Mouse (Mus musculus) adrenal gland, postnatal 36 days (tissue): ENCODE results near the gene Plce1. TPM values are rescaled to one million over a fixed set of nuclear protein-coding genes. Genes with fewer than 3 reads are reported as not detected.
A peak's percentile ranks its signal among the peaks of the same experiment; 100 is the strongest.
"Not testable (repeated sequence)": the region's sequence is repeated elsewhere in the genome, so short reads cannot be mapped to it uniquely, and the experiment has no call there.

ENCODE experiments used
- DNase-seq, 2 experiments: peaks; one replicate each; pipeline ENCODE4 v3.0.0; 2021; ENCODE audit warnings: mixed read lengths in 1 of 2
- total RNA-seq, 2 experiments: library from RNA; stranded (reverse); gene quantifications; 2 replicates each; pipeline ENCODE4 v1.2.3; 2021

Plce1 gene
- total RNA-seq, 2 experiments from 2014 or later: 6.5 to 8.9 TPM

- DNase-seq: no peak
Measured at GRCm38 (mm10) chr19:38488103-38488912, 7.4 kb downstream of the Plce1 start.

- no peak for DNase-seq
Measured at GRCm38 (mm10) chr19:38498233-38498632, 17.3 kb downstream of the Plce1 start.

GRCm38 (mm10) chr19:38504597-38504996 is 23.7 kb downstream of the Plce1 start:
- DNase-seq: no peak

GRCm38 (mm10) chr19:38506131-38506530 is 25.2 kb downstream of the Plce1 start:
- no peak for DNase-seq

GRCm38 (mm10) chr19:38507251-38507965 is 26.5 kb downstream of the Plce1 start:
- DNase-seq: no peak

- DNase-seq: no peak
Measured at GRCm38 (mm10) chr19:38507966-38508625, 27.2 kb downstream of the Plce1 start.

- peak in 1 of 2 experiments; percentile 13 for DNase-seq
Measured at GRCm38 (mm10) chr19:38514417-38515184, 33.7 kb downstream of the Plce1 start.

GRCm38 (mm10) chr19:38526855-38527254 is 45.9 kb downstream of the Plce1 start:
- DNase-seq: no peak

GRCm38 (mm10) chr19:38527475-38527874 is 46.6 kb downstream of the Plce1 start:
- no peak for DNase-seq

- no peak for DNase-seq
Measured at GRCm38 (mm10) chr19:38533230-38533629, 52.3 kb downstream of the Plce1 start.

GRCm38 (mm10) chr19:38539338-38539737 is 58.4 kb downstream of the Plce1 start:
- DNase-seq: no peak

- DNase-seq: no peak
Measured at GRCm38 (mm10) chr19:38540549-38540948, 59.6 kb downstream of the Plce1 start.

- no peak for DNase-seq
Measured at GRCm38 (mm10) chr19:38549487-38550058, 68.7 kb downstream of the Plce1 start.

GRCm38 (mm10) chr19:38553551-38553950 is 72.6 kb downstream of the Plce1 start:
- DNase-seq: no peak

GRCm38 (mm10) chr19:38555399-38555798 is 74.5 kb downstream of the Plce1 start:
- DNase-seq: no peak

- peak in 1 of 2 experiments; percentile 22 for DNase-seq
Measured at GRCm38 (mm10) chr19:38558816-38559215, 77.9 kb downstream of the Plce1 start.

- not testable (repeated sequence) for DNase-seq
Measured at GRCm38 (mm10) chr19:38561887-38562286, 81.0 kb downstream of the Plce1 start.

- no peak for DNase-seq
Measured at GRCm38 (mm10) chr19:38566156-38566555, 85.2 kb downstream of the Plce1 start.

- no peak for DNase-seq
Measured at GRCm38 (mm10) chr19:38566752-38567151, 85.8 kb downstream of the Plce1 start.

- peak; percentile 22 to 38 for DNase-seq
Measured at GRCm38 (mm10) chr19:38567331-38567730, 86.4 kb downstream of the Plce1 start.

- peak in 1 of 2 experiments; percentile 23 for DNase-seq
Measured at GRCm38 (mm10) chr19:38578554-38579146, 97.7 kb downstream of the Plce1 start.
